Mouse (Mus musculus): ENCODE data around the gene Opcml.

DNA sequence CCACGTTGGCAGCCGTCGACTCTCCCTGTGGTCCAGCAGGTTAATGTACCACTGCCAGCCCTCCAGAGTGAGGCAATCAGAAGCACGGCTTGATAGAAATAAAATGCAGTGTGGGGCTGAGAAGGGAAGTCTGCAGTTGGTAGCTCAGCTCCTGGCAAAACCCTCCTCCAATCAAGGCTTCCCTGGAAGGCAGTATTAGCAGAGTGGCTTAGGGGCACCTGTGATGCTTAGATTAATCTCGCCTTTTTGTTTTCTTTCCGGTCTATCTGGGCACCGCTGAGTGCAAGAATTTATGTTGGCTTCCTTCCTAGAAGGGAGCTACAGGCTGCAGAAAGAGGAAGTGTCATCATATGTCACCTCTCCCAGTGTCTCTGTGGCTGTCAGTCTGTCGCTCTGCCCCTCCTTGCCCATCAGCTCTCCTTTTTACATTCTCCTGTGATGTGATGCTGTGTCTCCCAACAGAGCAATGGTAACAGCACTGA is 778.5 kb downstream of the Opcml start:
- no peak for TF ChIP-seq TAL1 (conservative IDR thresholded peaks at IDR 0.05; ENCODE audit: low read depth, low read length)
- TF ChIP-seq CTCF (IDR thresholded peaks at IDR 0.05; ENCODE audit: low read depth, low read length), result no peak
- no peak for TF ChIP-seq GATA2 (IDR thresholded peaks at IDR 0.05; ENCODE audit: borderline replicate concordance, low read depth, low read length)
- TF ChIP-seq GATA1 (IDR thresholded peaks at IDR 0.05; ENCODE audit: borderline replicate concordance, low read length), result no peak

Measured in G1E (cell line).